Mouse (Mus musculus) liver, embryonic 14.5 days (tissue): Measurements from ENCODE around the gene Gm4450. TPM values are rescaled to one million over a fixed set of nuclear protein-coding genes. Genes with fewer than 3 reads are reported as not detected.

Experiments
- ATAC-seq: fragments of 200-750 bp; cut with Nextera tagmentation; 2 replicates; pipeline ENCODE4 v1.8.0; 2017; ENCODE audit warnings: moderate number of reproducible peaks, mild to moderate bottlenecking, moderate library complexity; ENCODE audit not compliant: insufficient read depth
- DNase-seq, 3 experiments: peaks; one replicate each; pipeline ENCODE4 v3.0.0-alpha.2; 2012 to 2013; ENCODE audit warnings: low read depth in 3 of 3, low spot score in 3 of 3
- H3K27ac ChIP-seq: fragments of 300-500 bp; sonication (generic); 2 replicates; pipeline ENCODE4 v1.5.1; 2014; ENCODE audit warnings: moderate library complexity, mild to moderate bottlenecking, control low read depth, inconsistent platforms
- H3K27me3 ChIP-seq: fragments of 300-500 bp; sonication (generic); 2 replicates; pipeline ENCODE4 v1.6.1; 2014; ENCODE audit warnings: mild to moderate bottlenecking, low read length, moderate library complexity; ENCODE audit not compliant: control insufficient read depth, insufficient read depth
- H3K36me3 ChIP-seq: fragments of 300-500 bp; sonication (generic); replicated peaks from 2 replicates; pipeline ENCODE4 v1.6.1; 2014; ENCODE audit warnings: low read depth; ENCODE audit not compliant: control insufficient read depth, insufficient read depth
- H3K4me1 ChIP-seq, 2 experiments: fragments of 200-500 bp in 1 of 2; fragments of 300-500 bp in 1 of 2; sonication (generic) in 1 of 2; replicated peaks; 2 replicates each; pipeline ENCODE4 v1.6.1; 2012 to 2014; ENCODE audit warnings: antibody characterized with exemption in 1 of 2, inconsistent platforms in 1 of 2, low read length in 1 of 2; ENCODE audit not compliant: control insufficient read depth in 2 of 2, insufficient read depth in 2 of 2
- H3K4me2 ChIP-seq: fragments of 300-500 bp; sonication (generic); 2 replicates; pipeline ENCODE4 v1.6.1; 2014; ENCODE audit warnings: low read depth, mild to moderate bottlenecking, control low read depth, moderate library complexity
- H3K4me3 ChIP-seq, 2 experiments: fragments of 200-500 bp in 1 of 2; fragments of 300-500 bp in 1 of 2; sonication (generic) in 1 of 2; 2 replicates each; pipeline ENCODE4 v1.5.1; 2012 to 2014; ENCODE audit warnings: low read depth in 2 of 2, low read length in 2 of 2, mild to moderate bottlenecking in 2 of 2, control low read depth in 1 of 2, inconsistent platforms in 1 of 2, moderate library complexity in 1 of 2; ENCODE audit not compliant: insufficient read depth in 1 of 2
- H3K9ac ChIP-seq: fragments of 300-500 bp; sonication (generic); replicated peaks from 2 replicates; pipeline ENCODE4 v1.6.1; 2014; ENCODE audit warnings: mild to moderate bottlenecking, control low read depth, moderate library complexity
- H3K9me3 ChIP-seq: fragments of 300-500 bp; sonication (generic); 2 replicates; pipeline ENCODE4 v1.6.1; 2016; ENCODE audit warnings: low read length, mixed read lengths; ENCODE audit not compliant: control insufficient read depth
- CTCF ChIP-seq: IDR thresholded peaks from 2 replicates; pipeline ENCODE4 v1.5.1; 2016; ENCODE audit warnings: antibody characterized with exemption, low read depth, control low read depth
- EP300 ChIP-seq: IDR thresholded peaks from 2 replicates; pipeline ENCODE4 v1.6.1; 2016; ENCODE audit warnings: antibody characterized with exemption, low read depth
- WGBS: fragments of 180-500 bp; shearing (Covaris S2); extraction: QIAGEN DNeasy Blood & Tissue Kit; methylation state at CpG from one replicate; pipeline ENCODE4 v1.1.7; 2014; ENCODE audit not compliant: insufficient replicate concordance; 5-methylcytosine and 5-hydroxymethylcytosine counted together
- polyA plus RNA-seq, 2 experiments: library from polyadenylated mRNA; depleted of rRNA in 1 of 2; stranded (reverse) in 1 of 2; unstranded in 1 of 2; fragments of >200 nt; fragmentation: Nextera tagmentation in 1 of 2; extraction: Ambion mirVana in 1 of 2; gene quantifications; 2 replicates each; pipeline versions ENCODE4 v1.2.1 to v1.2.3; 2012 to 2014

The Gm4450 gene
- polyA plus RNA-seq, 2 experiments: not detected

DNA sequence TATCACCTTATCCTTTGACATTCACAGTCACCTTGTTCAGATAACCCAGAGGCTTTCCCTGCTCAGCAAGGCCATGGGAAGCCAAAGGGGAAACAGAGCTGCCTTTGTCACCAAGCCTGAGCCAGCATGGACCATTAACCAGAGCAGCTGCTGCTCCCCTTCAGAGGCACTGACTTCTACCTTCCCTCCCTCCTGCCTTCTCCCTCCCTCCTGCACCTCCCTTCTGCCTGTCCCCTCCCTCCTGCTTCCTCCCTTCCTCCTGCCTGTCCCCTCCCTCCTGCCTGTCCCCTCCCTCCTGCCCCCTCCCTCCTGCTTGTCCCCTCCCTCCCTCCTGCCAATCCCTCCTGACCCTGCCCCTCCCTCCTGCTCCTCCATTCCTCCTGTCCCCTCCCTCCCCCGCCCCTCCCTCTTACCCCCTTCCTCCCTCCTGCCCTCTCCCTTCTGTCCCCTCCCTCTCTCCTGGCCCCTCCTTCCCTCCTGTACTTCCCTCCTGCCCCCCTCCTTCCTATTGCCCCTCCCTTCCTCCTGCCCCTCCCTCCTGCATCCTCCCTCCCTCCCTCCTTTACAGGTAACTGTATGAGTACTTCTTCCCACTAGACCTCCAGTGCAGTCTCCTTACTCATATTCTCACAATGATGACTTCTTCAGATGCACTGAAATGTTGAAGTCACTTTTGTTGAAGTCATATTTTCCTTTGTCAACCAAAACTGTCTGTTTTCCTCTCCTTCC lies 22.7 kb downstream of the Gm4450 start:
- no peak for TF ChIP-seq EP300
- TF ChIP-seq CTCF: no peak
- no peak for ATAC-seq

GRCm38 (mm10) chr3:98428928-98429525 lies 27.9 kb downstream of the Gm4450 start:
- no peaks in the 10 kb centered on the region for H3K36me3 ChIP-seq
- WGBS: 6% methylated on average over 8 of the region's 8 CpGs
- peak overlapping the region in 1 of 2 experiments; percentile 58; a peak in 2 of 4 replicates for H3K4me3 ChIP-seq
- no peak overlapping the region for H3K27ac ChIP-seq
- TF ChIP-seq CTCF (no peak), EP300 (no peak)
- peaks cover 35% of the 10 kb centered on the region for H3K27me3 ChIP-seq
- no peak for ATAC-seq
- DNase-seq: no peak
- H3K4me2 ChIP-seq: peak overlapping the region; percentile 68
- no peaks in the 10 kb centered on the region for H3K9me3 ChIP-seq
- H3K9ac ChIP-seq: no peak overlapping the region
- H3K4me1 ChIP-seq: peaks cover 0 to 2% of the 10 kb centered on the region in 2 experiments; a peak in 1 of 4 replicates

More for the DNA sequence above, 22.7 kb downstream of the Gm4450 start:
- H3K4me1 ChIP-seq: peaks cover 0 to under 1% of the 10 kb centered on the region in 2 experiments; a peak in 1 of 4 replicates
- H3K27ac ChIP-seq: no peak overlapping the region
- no peaks in the 10 kb centered on the region for H3K9me3 ChIP-seq
- H3K27me3 ChIP-seq: peaks cover 7% of the 10 kb centered on the region
- H3K9ac ChIP-seq: no peak overlapping the region
- H3K36me3 ChIP-seq: no peaks in the 10 kb centered on the region
- no peak overlapping the region for H3K4me2 ChIP-seq
- H3K4me3 ChIP-seq: no peak overlapping the region
- WGBS: 0% methylated on average over 1 of the region's 1 CpGs
- DNase-seq: no peak

- ATAC-seq (no peak), DNase-seq (no peak)
- Histone ChIP-seq H3K4me3 (peak overlapping the region; percentile 26 to 58; a peak in 3 of 4 replicates), H3K27ac (no peak overlapping the region), H3K27me3 (peaks cover 35% of the 10 kb centered on the region), H3K4me2 (peak overlapping the region; percentile 68), H3K9me3 (no peaks in the 10 kb centered on the region), H3K4me1 (peaks cover 0 to 2% of the 10 kb centered on the region in 2 experiments; a peak in 1 of 4 replicates), H3K9ac (no peak overlapping the region), H3K36me3 (no peaks in the 10 kb centered on the region)
- TF ChIP-seq CTCF (no peak), EP300 (no peak)
- WGBS: 3% methylated on average over 17 of the region's 17 CpGs
These were observed 28.5 kb downstream of the Gm4450 start for GRCm38 (mm10) chr3:98428449-98428775.

- no peaks in the 10 kb centered on the region for H3K36me3 ChIP-seq
- peaks cover 0 to 2% of the 10 kb centered on the region in 2 experiments; a peak in 1 of 4 replicates for H3K4me1 ChIP-seq
- ATAC-seq (peak; percentile 82), DNase-seq (peak in 1 of 3 experiments; percentile 13)
- peaks cover 35% of the 10 kb centered on the region for H3K27me3 ChIP-seq
- H3K4me3 ChIP-seq: peak overlapping the region; percentile 32 to 58
- no peak for TF ChIP-seq CTCF
- TF ChIP-seq EP300: no peak
- H3K27ac ChIP-seq: no peak overlapping the region
- H3K4me2 ChIP-seq: peak overlapping the region; percentile 68
- no peaks in the 10 kb centered on the region for H3K9me3 ChIP-seq
- under 1% methylated on average over 110 of the region's 110 CpGs for WGBS
- no peak overlapping the region for H3K9ac ChIP-seq
These were observed 29.1 kb downstream of the Gm4450 start for GRCm38 (mm10) chr3:98427600-98428448.
